Mouse (Mus musculus): ENCODE measurements around the gene Hpd. TPM values are rescaled to one million over a fixed set of nuclear protein-coding genes. Genes with fewer than 3 reads are reported as not detected.

The Hpd gene
- total RNA-seq, 2 experiments from 2014 or later: 1.6 to 2.4 TPM

DNA sequence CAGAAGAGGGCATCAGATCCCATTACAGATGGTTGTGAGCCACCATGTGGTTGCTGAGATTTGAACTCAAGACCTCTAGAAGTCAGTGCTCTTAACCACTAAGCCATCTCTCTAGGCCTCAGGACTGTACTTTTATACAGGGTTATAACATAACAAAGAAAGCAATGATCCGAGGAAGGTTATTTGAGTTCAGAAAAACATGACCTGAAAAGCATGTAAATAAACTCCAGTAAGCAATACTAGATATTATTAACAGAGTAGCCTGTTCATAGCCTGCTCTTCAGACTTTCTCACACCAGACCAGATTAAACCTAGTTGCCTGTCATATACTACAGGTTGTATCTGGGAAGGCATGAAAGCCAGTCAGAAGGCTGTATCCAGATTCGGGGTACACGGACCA, 4.8 kb upstream of the Hpd start:
- no peak for DNase-seq

DNA sequence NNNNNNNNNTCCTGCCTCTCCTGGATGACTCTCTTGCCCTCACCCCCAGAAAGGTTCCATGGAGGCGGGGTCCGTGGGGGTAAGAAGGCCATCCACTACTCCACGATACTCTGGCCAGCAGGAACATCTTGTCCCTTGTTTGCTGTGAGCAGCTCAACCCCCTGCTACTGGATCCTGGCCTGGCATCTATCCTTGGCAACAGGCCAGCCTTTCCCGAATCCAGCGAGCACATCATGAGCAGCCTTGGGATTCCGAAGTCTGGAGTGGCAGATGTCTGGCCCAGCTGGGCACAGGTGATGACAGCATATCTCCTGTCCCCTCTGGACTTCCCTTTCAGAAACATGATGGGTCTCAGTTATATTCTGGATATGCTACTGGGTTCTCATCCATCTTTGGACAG, 3.4 kb upstream of the Hpd start:
- DNase-seq: peak; percentile 24 to 63

DNA sequence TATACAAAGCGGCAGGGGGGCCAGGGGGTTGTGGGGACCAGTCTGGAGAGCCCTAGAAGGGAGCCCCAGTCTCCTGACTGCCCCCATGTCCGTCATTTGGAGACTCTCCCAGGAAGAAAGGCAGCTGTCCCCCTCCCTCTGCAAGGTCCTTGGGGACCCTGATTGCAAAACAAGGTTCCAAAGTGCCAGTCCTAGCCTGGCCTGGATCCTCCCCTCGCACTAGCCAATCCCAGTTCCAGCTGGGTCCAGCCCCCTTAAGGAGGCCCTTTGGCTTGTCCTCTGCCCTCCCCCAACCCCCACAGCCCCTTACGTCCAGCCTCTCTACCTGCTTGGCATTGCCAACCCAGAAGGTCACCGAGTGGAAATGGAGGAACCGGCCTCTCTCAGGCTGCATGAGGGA, 991 bp downstream of the Hpd start:
- peak; percentile 40 to 67 for DNase-seq

DNA sequence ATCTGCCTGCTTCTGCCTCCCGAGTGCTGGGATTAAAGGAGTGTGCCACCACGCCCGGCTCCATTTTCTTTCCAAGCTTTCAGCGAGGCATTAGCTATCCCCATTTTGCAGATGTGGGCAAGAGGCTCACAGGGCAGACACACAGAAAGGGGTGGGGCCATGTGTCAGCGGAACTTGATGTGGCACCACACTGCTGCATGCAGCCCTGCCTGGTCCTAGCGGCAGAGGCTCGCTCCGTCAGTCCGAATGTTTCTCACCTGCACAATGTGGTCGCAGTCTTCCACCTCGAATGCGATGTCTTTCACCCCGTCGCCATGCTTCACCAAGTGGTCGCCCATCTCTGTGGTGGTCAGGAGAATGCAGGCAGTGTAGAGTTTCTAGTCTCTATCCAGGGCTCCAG, 2.1 kb downstream of the Hpd start:
- no peak for DNase-seq

GRCm38 (mm10) chr5:123178792-123179191, 3.7 kb downstream of the Hpd start:
- DNase-seq: no peak

GRCm38 (mm10) chr5:123171646-123172350, 10.7 kb downstream of the Hpd start:
- peak; percentile 89 for DNase-seq

DNA sequence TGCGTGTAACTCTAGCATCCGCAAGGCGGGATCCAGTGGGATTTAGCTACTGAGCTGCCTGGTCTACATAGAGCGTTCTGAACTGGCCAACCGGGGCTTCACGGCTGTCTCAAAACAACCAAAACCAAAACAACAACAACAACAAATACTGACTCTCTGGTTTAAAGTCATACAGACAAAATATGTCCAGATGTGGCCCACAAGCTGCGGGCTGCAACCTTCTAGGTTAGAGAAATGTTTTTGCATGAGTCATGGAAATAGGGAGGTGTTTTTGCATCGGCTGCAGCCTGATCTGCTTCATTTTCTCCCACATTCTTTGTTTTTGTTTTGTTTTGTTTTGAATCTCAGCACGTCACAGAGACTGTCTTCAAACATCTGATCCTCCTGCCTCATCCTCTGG, 12.2 kb downstream of the Hpd start:
- DNase-seq: no peak

GRCm38 (mm10) chr5:123169284-123169683, 13.2 kb downstream of the Hpd start, which contains the start of gene Psmd9:
TSS of gene Psmd9 (plus strand) at chr5:123169413.
- no peak for DNase-seq

GRCm38 (mm10) chr5:123167591-123167990, 14.9 kb downstream of the Hpd start:
- DNase-seq: no peak

DNA sequence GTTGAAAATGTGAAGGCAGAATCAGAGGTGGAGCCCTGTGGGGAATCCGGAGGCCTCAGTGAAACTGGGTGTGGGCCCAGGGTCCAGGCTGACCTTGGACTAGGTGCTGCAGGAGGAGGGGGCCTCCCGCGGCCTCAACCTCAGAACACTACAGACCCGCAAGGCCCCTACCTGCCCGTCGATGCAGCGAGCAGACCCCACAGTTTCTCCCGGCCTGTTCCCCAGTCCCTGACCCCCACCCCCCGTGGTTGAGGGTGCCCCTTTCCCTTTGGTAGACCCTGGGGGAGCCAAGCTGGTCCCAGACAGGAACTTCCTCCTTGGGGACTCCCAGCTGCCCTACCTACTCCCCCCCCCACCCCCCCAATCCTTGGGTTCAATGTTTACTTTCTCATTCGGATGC, 16.1 kb downstream of the Hpd start:
- DNase-seq: no peak

- no peak for DNase-seq
Observed at GRCm38 (mm10) chr5:123162942-123163341, 19.6 kb downstream of the Hpd start.

DNA sequence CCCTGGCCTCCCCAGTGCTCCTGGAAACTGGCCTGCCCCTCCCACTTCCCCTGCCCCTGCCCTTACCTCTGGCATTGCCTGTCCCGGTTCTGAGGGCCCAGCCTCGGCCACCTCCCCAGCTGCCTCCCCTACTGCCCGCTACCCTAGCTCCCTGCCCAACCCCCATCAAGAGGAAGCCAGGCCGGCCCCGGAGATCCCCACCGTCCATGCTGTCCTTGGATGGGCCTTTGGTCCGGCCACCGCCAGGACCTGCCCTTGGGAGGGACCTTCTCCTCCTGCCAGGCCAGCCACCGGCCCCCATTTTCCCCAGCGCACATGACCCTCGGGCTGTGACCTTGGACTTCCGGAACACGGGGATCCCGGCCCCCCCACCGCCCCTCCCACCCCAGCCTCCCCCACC, 22.2 kb downstream of the Hpd start:
- DNase-seq: peak; percentile 83 to 84

DNA sequence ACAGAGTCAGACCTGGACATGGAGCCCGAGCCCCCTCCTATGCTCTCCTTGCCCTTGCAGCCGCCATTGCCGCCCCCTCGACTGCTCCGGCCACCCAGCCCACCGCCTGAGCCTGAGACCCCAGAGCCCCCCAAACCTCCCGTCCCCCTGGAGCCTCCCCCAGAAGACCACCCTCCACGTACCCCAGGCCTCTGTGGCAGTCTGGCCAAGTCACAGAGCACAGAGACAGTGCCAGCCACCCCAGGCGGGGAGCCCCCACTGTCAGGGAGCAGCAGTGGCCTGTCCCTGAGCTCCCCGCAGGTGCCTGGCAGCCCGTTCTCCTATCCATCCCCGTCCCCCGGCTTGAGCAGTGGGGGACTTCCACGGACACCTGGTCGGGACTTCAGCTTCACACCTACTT, 22.7 kb downstream of the Hpd start:
- DNase-seq: no peak

DNA sequence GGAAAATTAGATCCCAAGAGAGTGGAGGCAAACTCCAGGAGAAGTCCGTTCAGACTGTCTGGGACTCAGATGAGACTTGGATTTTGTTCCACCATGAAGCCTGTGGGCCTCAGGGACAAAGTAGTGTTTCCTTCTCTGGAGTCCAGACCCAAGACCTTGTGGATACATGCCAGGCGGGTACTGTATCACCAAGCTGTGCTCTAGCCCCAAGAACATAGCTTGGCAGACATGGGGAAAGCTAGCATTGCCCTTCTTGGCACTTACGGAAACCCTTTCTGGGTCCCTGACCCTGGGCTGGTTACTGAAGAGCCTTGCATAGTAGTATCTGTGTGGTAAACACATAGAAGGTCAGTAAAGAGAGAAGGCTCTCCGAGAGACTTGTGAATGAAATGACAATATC, 23.1 kb downstream of the Hpd start:
- DNase-seq: peak; percentile 77 to 81

GRCm38 (mm10) chr5:123157972-123158371, 24.6 kb downstream of the Hpd start:
- no peak for DNase-seq

DNA sequence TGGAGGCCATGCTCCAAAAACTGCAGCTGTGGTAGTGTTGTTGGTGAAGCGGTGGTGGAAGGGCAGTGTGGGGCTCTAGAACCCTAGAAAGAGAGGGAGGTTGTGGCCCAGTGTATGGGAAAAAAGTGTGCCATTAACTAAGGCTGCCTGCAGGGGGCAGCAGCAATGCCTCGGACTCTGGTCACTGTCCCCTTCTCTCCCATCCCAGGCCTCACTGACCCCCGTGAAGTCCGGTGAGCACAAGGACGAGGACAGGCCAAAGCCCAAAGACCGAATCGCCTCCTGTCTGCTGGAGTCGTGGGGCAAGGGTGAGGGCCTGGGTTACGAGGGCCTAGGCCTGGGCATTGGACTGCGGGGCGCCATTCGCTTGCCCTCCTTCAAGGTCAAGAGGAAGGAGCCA, 25.8 kb downstream of the Hpd start:
- DNase-seq: peak in 1 of 2 experiments; percentile 53

DNA sequence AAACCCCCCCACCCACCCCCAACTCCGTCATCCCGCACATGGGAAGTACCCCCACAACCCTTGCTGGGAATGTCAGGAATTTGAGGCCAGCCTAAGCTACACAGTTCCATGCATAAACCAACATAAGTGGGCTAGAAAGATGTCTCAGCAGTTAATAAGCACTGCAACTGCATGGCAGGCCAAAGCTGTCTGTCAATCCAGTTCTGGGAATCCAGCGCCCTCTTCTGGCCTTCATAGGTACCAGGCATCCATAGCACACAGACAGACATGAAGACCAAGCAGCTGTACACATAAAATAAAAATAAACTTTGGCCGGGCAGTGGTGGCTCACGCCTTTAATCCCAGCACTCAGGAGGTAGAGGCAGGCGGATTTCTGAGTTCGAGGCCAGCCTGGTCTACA, 27.1 kb downstream of the Hpd start:
- DNase-seq: peak; percentile 62 to 72

GRCm38 (mm10) chr5:123152901-123153300, 29.6 kb downstream of the Hpd start:
- DNase-seq: no peak

DNA sequence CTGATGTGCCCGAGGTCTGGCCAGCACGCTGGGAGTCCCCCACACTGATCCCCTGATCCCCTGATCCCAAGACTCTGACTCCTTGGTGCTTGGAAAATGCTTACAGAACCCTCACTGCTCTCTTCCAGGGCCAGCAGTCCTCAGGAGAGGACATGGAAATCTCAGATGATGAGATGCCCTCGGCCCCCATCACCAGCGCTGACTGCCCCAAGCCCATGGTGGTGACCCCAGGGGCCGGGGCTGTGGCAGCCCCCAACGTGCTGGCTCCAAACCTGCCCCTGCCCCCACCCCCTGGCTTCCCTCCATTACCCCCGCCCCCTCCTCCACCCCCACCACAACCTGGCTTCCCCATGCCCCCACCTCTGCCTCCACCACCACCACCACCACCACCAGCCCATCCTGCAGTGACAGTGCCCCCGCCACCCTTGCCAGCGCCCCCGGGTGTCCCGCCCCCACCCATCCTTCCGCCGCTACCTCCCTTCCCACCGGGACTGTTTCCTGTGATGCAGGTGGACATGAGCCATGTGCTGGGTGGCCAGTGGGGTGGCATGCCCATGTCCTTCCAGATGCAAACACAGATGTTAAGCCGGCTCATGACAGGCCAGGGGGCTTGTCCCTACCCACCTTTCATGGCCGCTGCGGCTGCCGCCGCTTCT, 30.7 kb downstream of the Hpd start:
- no peak for DNase-seq

- no peak for DNase-seq
Observed at GRCm38 (mm10) chr5:123151077-123151476, 31.4 kb downstream of the Hpd start.

DNA sequence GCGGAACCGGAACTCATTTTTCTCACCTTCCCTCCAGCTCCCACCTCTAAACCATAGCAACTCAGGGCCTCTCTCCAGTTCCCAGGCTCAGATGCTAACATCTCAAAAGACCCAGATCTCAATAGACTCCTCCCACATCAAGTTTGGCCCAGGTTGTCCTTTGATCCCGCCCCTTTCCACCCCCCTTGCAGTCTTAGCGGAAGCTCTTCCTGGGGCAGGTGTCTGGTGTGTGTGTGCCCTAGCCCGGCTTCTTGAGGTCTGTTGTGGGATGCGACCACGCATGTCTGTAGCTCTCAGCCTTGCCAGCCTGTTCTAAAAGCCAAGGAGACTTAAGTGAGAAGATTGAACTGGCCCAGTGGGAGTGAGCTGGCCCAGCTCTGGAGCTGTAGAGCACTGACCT, 31.9 kb downstream of the Hpd start:
- DNase-seq: no peak

GRCm38 (mm10) chr5:123149451-123150400, 32.8 kb downstream of the Hpd start:
- DNase-seq: peak; percentile 95 to 96

All from adrenal gland, postnatal 36 days (tissue).